Mouse (Mus musculus): Measurements from ENCODE around the gene Ppp1r9a. TPM values are rescaled to one million over a fixed set of nuclear protein-coding genes. Genes with fewer than 3 reads are reported as not detected.

The Ppp1r9a gene
- polyA plus RNA-seq, 1 experiment from 2014 or later, result 12.1 TPM

GRCm38 (mm10) chr6:5082740-5083139 is 180.0 kb downstream of the Ppp1r9a start:
- TF ChIP-seq CTCF (IDR thresholded peaks at IDR 0.05), result no peak
- ChIA-PET POLR2A (no interaction called here), CTCF (no interaction called here)
- no peaks in the 10 kb centered on the region for H3K27me3 ChIP-seq
- ATAC-seq (no peak), DNase-seq (ENCODE audit: low read depth, low spot score) (no peak)
- in situ Hi-C loops (cut with MboI; ENCODE audit: low pct_unique_long_range_greater_than_20kb), result no loop called here

- no peak for ATAC-seq
- ChIA-PET POLR2A (no interaction called here), CTCF (interaction anchor here (1.0 to 1.4 kb wide), 2 partner anchors 10 to 12 kb away, joined by 3 to 4 read pairs; no protein-coding TSS in a partner anchor)
- H3K27me3 ChIP-seq, result no peaks in the 10 kb centered on the region
- TF ChIP-seq CTCF (IDR thresholded peaks at IDR 0.05), result no peak
- in situ Hi-C loops (cut with MboI; ENCODE audit: low pct_unique_long_range_greater_than_20kb), result no loop called here
- no peak for DNase-seq (ENCODE audit: low read depth, low spot score)
These were observed 181.2 kb downstream of the Ppp1r9a start for GRCm38 (mm10) chr6:5083957-5084356.

GRCm38 (mm10) chr6:5091873-5092272 is 189.2 kb downstream of the Ppp1r9a start:
- ChIA-PET POLR2A (no interaction called here), CTCF (no interaction called here)
- no peak for DNase-seq (ENCODE audit: low read depth, low spot score)
- in situ Hi-C loops (cut with MboI; ENCODE audit: low pct_unique_long_range_greater_than_20kb), result no loop called here
- no peak for ATAC-seq
- no peak for TF ChIP-seq CTCF (IDR thresholded peaks at IDR 0.05)
- no peaks in the 10 kb centered on the region for H3K27me3 ChIP-seq

- no peaks in the 10 kb centered on the region for H3K27me3 ChIP-seq
- DNase-seq (ENCODE audit: low read depth, low spot score) (no peak), ATAC-seq (no peak)
- ChIA-PET POLR2A (no interaction called here), CTCF (no interaction called here)
- no peak for TF ChIP-seq CTCF (IDR thresholded peaks at IDR 0.05)
- in situ Hi-C loops (cut with MboI; ENCODE audit: low pct_unique_long_range_greater_than_20kb), result no loop called here
These were observed 190.1 kb downstream of the Ppp1r9a start for GRCm38 (mm10) chr6:5092795-5093194.

GRCm38 (mm10) chr6:5093516-5093915 is 190.8 kb downstream of the Ppp1r9a start:
- in situ Hi-C loops (cut with MboI; ENCODE audit: low pct_unique_long_range_greater_than_20kb), result no loop called here
- TF ChIP-seq CTCF (IDR thresholded peaks at IDR 0.05), result no peak
- ChIA-PET POLR2A (no interaction called here), CTCF (interaction anchor here (1.2 kb wide), 2 partner anchors 10 to 148 kb away, joined by 3 read pairs; no protein-coding TSS in a partner anchor)
- no peak for ATAC-seq
- no peak for DNase-seq (ENCODE audit: low read depth, low spot score)
- H3K27me3 ChIP-seq, result no peaks in the 10 kb centered on the region

- CTCF ChIA-PET, result interaction anchor here (0.9 kb wide), 1 partner anchor 288 kb away, joined by 3 read pairs; no protein-coding TSS in a partner anchor
- POLR2A ChIA-PET, result no interaction called here
- H3K27me3 ChIP-seq, result no peaks in the 10 kb centered on the region
- in situ Hi-C loops (cut with MboI; ENCODE audit: low pct_unique_long_range_greater_than_20kb), result no loop called here
- no peak for TF ChIP-seq CTCF (IDR thresholded peaks at IDR 0.05)
- ATAC-seq (no peak), DNase-seq (ENCODE audit: low read depth, low spot score) (no peak)
These were observed 192.8 kb downstream of the Ppp1r9a start for GRCm38 (mm10) chr6:5095365-5095973.

- CTCF ChIA-PET, result no interaction called here
- ATAC-seq, result no peak
- POLR2A ChIA-PET, result no interaction called here
- no peak for TF ChIP-seq CTCF (IDR thresholded peaks at IDR 0.05)
- in situ Hi-C loops (cut with MboI; ENCODE audit: low pct_unique_long_range_greater_than_20kb), result no loop called here
- H3K27me3 ChIP-seq, result no peaks in the 10 kb centered on the region
- DNase-seq (ENCODE audit: low read depth, low spot score), result no peak
These were observed 194.6 kb downstream of the Ppp1r9a start for GRCm38 (mm10) chr6:5097309-5097708.

- ATAC-seq, result no peak
These were observed 196.6 kb downstream of the Ppp1r9a start for GRCm38 (mm10) chr6:5099282-5099681.

GRCm38 (mm10) chr6:5099842-5100241 is 197.1 kb downstream of the Ppp1r9a start:
- no peak for TF ChIP-seq CTCF (IDR thresholded peaks at IDR 0.05)
- ATAC-seq (no peak), DNase-seq (ENCODE audit: low read depth, low spot score) (no peak)
- CTCF ChIA-PET, result interaction anchor here (1.4 kb wide), 1 partner anchor 11 kb away, joined by 3 read pairs; no protein-coding TSS in a partner anchor
- no peaks in the 10 kb centered on the region for H3K27me3 ChIP-seq
- in situ Hi-C loops (cut with MboI; ENCODE audit: low pct_unique_long_range_greater_than_20kb), result no loop called here
- POLR2A ChIA-PET, result no interaction called here

More at GRCm38 (mm10) chr6:5099282-5099681, 196.6 kb downstream of the Ppp1r9a start:
- POLR2A ChIA-PET, result no interaction called here
- CTCF ChIA-PET, result no interaction called here
- DNase-seq (ENCODE audit: low read depth, low spot score), result no peak
- no peaks in the 10 kb centered on the region for H3K27me3 ChIP-seq
- in situ Hi-C loops (cut with MboI; ENCODE audit: low pct_unique_long_range_greater_than_20kb), result no loop called here
- no peak for TF ChIP-seq CTCF (IDR thresholded peaks at IDR 0.05)

GRCm38 (mm10) chr6:5100347-5100746 is 197.6 kb downstream of the Ppp1r9a start:
- DNase-seq (ENCODE audit: low read depth, low spot score) (no peak), ATAC-seq (no peak)
- H3K27me3 ChIP-seq, result no peaks in the 10 kb centered on the region
- TF ChIP-seq CTCF (IDR thresholded peaks at IDR 0.05), result no peak
- ChIA-PET POLR2A (no interaction called here), CTCF (interaction anchor here (1.4 kb wide), 1 partner anchor 10 kb away, joined by 3 read pairs; no protein-coding TSS in a partner anchor)
- in situ Hi-C loops (cut with MboI; ENCODE audit: low pct_unique_long_range_greater_than_20kb), result no loop called here

GRCm38 (mm10) chr6:5102741-5103140 is 200.0 kb downstream of the Ppp1r9a start:
- H3K27me3 ChIP-seq, result no peaks in the 10 kb centered on the region
- ATAC-seq (no peak), DNase-seq (ENCODE audit: low read depth, low spot score) (no peak)
- in situ Hi-C loops (cut with MboI; ENCODE audit: low pct_unique_long_range_greater_than_20kb), result no loop called here
- CTCF ChIA-PET, result no interaction called here
- POLR2A ChIA-PET, result no interaction called here
- no peak for TF ChIP-seq CTCF (IDR thresholded peaks at IDR 0.05)

GRCm38 (mm10) chr6:5103769-5104168 is 201.1 kb downstream of the Ppp1r9a start:
- no peak for ATAC-seq
- CTCF ChIA-PET, result no interaction called here
- in situ Hi-C loops (cut with MboI; ENCODE audit: low pct_unique_long_range_greater_than_20kb), result no loop called here
- no peaks in the 10 kb centered on the region for H3K27me3 ChIP-seq
- no peak for TF ChIP-seq CTCF (IDR thresholded peaks at IDR 0.05)
- no peak for DNase-seq (ENCODE audit: low read depth, low spot score)
- POLR2A ChIA-PET, result no interaction called here

Data from Patski (cell line).